Mouse (Mus musculus) liver, adult 2 months (tissue): ENCODE results near the gene Sprr4. TPM values are rescaled to one million over a fixed set of nuclear protein-coding genes. Genes with fewer than 3 reads are reported as not detected.

Experiments used
- DNase-seq: peaks from one replicate; pipeline ENCODE4 v3.0.0-alpha.2; 2011; ENCODE audit warnings: low read depth, low spot score; ENCODE audit errors: extremely low read depth
- H3K27ac ChIP-seq: fragments of 200-500 bp; replicated peaks from 2 replicates; pipeline ENCODE4 v1.5.1; 2012; ENCODE audit warnings: low read depth, mild to moderate bottlenecking, control low read depth, inconsistent platforms, low read length; ENCODE audit not compliant: insufficient read depth
- H3K27me3 ChIP-seq: fragments of 200-500 bp; 2 replicates; pipeline ENCODE4 v1.6.1; 2012; ENCODE audit warnings: mild to moderate bottlenecking, moderate library complexity, low read length, inconsistent platforms; ENCODE audit not compliant: control insufficient read depth, insufficient read depth
- H3K36me3 ChIP-seq: fragments of 200-500 bp; 2 replicates; pipeline ENCODE4 v1.6.1; 2012; ENCODE audit warnings: low read length, inconsistent platforms; ENCODE audit not compliant: control insufficient read depth, insufficient read depth
- H3K4me1 ChIP-seq: fragments of 200-500 bp; 2 replicates; pipeline ENCODE4 v1.6.1; 2011; ENCODE audit warnings: low read length; ENCODE audit not compliant: control insufficient read depth, insufficient read depth
- H3K4me3 ChIP-seq: fragments of 200-500 bp; 2 replicates; pipeline ENCODE4 v1.5.1; 2011; ENCODE audit warnings: low read depth, mild to moderate bottlenecking, control low read depth, low read length, moderate library complexity; ENCODE audit not compliant: insufficient read depth
- H3K79me2 ChIP-seq: fragments of 200-500 bp; 2 replicates; pipeline ENCODE4 v1.6.1; 2012; ENCODE audit warnings: inconsistent platforms, mild to moderate bottlenecking, low read length, moderate library complexity; ENCODE audit not compliant: control insufficient read depth, insufficient read depth
- H3K9ac ChIP-seq: fragments of 200-500 bp; 2 replicates; pipeline ENCODE4 v1.6.1; 2012; ENCODE audit warnings: low read depth, mild to moderate bottlenecking, control low read depth, inconsistent platforms, low read length
- CTCF ChIP-seq: fragments of 200-500 bp; IDR thresholded peaks from 2 replicates; pipeline ENCODE4 v1.5.1; 2011; ENCODE audit warnings: low read depth, low read length, control low read depth
- POLR2A ChIP-seq: fragments of 200-500 bp; IDR thresholded peaks from 2 replicates; pipeline ENCODE4 v1.6.1; 2011; ENCODE audit warnings: low read length, control low read depth; ENCODE audit not compliant: insufficient read depth; ENCODE audit errors: extremely low read depth
- WGBS: fragments of 180-500 bp; shearing (Covaris S2); methylation state at CpG from one replicate; pipeline ENCODE4 v1.1.7; 2018; 5-methylcytosine and 5-hydroxymethylcytosine counted together
- polyA plus RNA-seq: library from polyadenylated mRNA; depleted of rRNA; stranded (reverse); fragments of >200 nt; gene quantifications from 2 replicates; pipeline ENCODE4 v1.2.3, GENCODE M21; 2012; rRNA removed
- total RNA-seq: library from RNA; depleted of rRNA; stranded (reverse); fragments of >200 nt; gene quantifications from 2 replicates; pipeline ENCODE4 v1.2.3, GENCODE M21; 2014; rRNA removed

The Sprr4 gene
- total and polyA plus RNA-seq, 2 experiments = not detected

- Histone ChIP-seq H3K9ac (no peak within 1 kb of the TSS), H3K27me3 (no peaks in the 10 kb centered on the region), H3K4me1 (no peaks in the 10 kb centered on the region), H3K36me3 (no peaks in the 10 kb centered on the region), H3K4me3 (no peak within 1 kb of the TSS), H3K27ac (no peak within 1 kb of the TSS), H3K79me2 (no peaks in the 10 kb centered on the region)
- TF ChIP-seq CTCF = no peak
- no peak for TF ChIP-seq POLR2A
- 64% methylated on average over 2 of the region's 2 CpGs for WGBS
- no peak for DNase-seq
Observed at GRCm38 (mm10) chr3:92458620-92459019, 41.7 kb downstream of the Sprr4 start, which contains the start of gene Sprr3. Gene Sprr3, minus strand, starts transcription at chr3:92458720.

DNA sequence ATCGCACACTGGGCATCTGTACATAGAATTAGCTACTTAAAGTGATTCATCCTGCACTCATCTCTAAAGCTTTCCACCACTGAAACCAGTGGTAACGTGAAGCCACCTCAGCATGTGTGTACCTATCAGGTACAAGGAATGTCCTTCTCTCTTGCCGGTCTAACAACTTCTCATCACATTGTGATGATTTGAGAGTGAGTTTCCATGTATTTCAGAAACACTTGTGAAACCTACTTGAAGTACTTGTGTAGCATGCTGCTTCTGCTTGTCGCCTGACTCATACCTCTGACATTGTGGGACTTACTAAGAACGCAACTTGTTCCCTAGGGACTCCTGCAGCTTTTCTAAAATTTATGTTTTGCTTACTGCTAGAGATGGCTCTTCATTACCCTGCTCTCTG lies 45.1 kb downstream of the Sprr4 start:
- no peak overlapping the region for H3K9ac ChIP-seq
- H3K4me3 ChIP-seq = no peak overlapping the region
- DNase-seq = no peak
- H3K79me2 ChIP-seq = no peaks in the 10 kb centered on the region
- no peak overlapping the region for H3K27ac ChIP-seq
- no peaks in the 10 kb centered on the region for H3K4me1 ChIP-seq
- H3K27me3 ChIP-seq = no peaks in the 10 kb centered on the region
- WGBS = 85% methylated on average over 5 of the region's 5 CpGs
- no peaks in the 10 kb centered on the region for H3K36me3 ChIP-seq
- TF ChIP-seq POLR2A = no peak
- no peak for TF ChIP-seq CTCF

Other genes with a start within 250 kb of the Sprr4 start
- not detected in 2 replicates for gene Sprr2a3, start 215.1 kb downstream of the Sprr4 start, total RNA-seq
- gene Sprr2a3, start 215.1 kb downstream of the Sprr4 start, polyA plus RNA-seq = 0.39 TPM in 1 of 2 replicates, not detected in the other
- gene Sprr2b, start 183.9 kb downstream of the Sprr4 start, total RNA-seq = not detected in 2 replicates
- not detected in 2 replicates for gene Sprr2b, start 183.9 kb downstream of the Sprr4 start, polyA plus RNA-seq
- not detected in 2 replicates for gene Sprr2d, start 161.4 kb downstream of the Sprr4 start, total RNA-seq
- gene Sprr2d, start 161.4 kb downstream of the Sprr4 start, polyA plus RNA-seq = not detected in 2 replicates
- gene Sprr2e, start 148.3 kb downstream of the Sprr4 start, total RNA-seq = not detected in 2 replicates
- gene Sprr2e, start 148.3 kb downstream of the Sprr4 start, polyA plus RNA-seq = not detected in 2 replicates
- gene Sprr2f, start 135.3 kb downstream of the Sprr4 start, total RNA-seq = not detected in 2 replicates
- not detected in 2 replicates for gene Sprr2f, start 135.3 kb downstream of the Sprr4 start, polyA plus RNA-seq
- not detected in 2 replicates for gene Sprr2h, start 114.8 kb downstream of the Sprr4 start, total RNA-seq
- gene Sprr2h, start 114.8 kb downstream of the Sprr4 start, polyA plus RNA-seq = not detected in 2 replicates
- not detected in 2 replicates for gene Sprr2i, start 92.5 kb downstream of the Sprr4 start, total RNA-seq
- gene Sprr2i, start 92.5 kb downstream of the Sprr4 start, polyA plus RNA-seq = not detected in 2 replicates
- not detected in 2 replicates for gene Sprr2j-ps, start 82.4 kb downstream of the Sprr4 start, total RNA-seq
- gene Sprr2j-ps, start 82.4 kb downstream of the Sprr4 start, polyA plus RNA-seq = not detected in 2 replicates
- gene Gm9774, start 71.1 kb downstream of the Sprr4 start, total RNA-seq = 1.6 and 1.7 TPM in 2 replicates
- gene Gm9774, start 71.1 kb downstream of the Sprr4 start, polyA plus RNA-seq = 4.2 and 5.0 TPM in 2 replicates
- gene Sprr2k, start 67.9 kb downstream of the Sprr4 start, total RNA-seq = not detected in 2 replicates
- gene Sprr2k, start 67.9 kb downstream of the Sprr4 start, polyA plus RNA-seq = not detected in 2 replicates
- gene Sprr1b, start 61.7 kb downstream of the Sprr4 start, total RNA-seq = not detected in 2 replicates
- not detected in 2 replicates for gene Sprr1b, start 61.7 kb downstream of the Sprr4 start, polyA plus RNA-seq
- not detected in 2 replicates for gene Sprr3, start 41.8 kb downstream of the Sprr4 start, total RNA-seq
- not detected in 2 replicates for gene Sprr3, start 41.8 kb downstream of the Sprr4 start, polyA plus RNA-seq
- gene Sprr1a, start 14.6 kb downstream of the Sprr4 start, total RNA-seq = not detected in 2 replicates
- not detected in 2 replicates for gene Sprr1a, start 14.6 kb downstream of the Sprr4 start, polyA plus RNA-seq
- not detected in 2 replicates for gene 2310046K23Rik, start 34.0 kb upstream of the Sprr4 start, total RNA-seq
- not detected in 2 replicates for gene 2310046K23Rik, start 34.0 kb upstream of the Sprr4 start, polyA plus RNA-seq
- not detected in 2 replicates for gene Ivl, start 73.2 kb upstream of the Sprr4 start, total RNA-seq
- gene Ivl, start 73.2 kb upstream of the Sprr4 start, polyA plus RNA-seq = not detected in 2 replicates
- not detected in 2 replicates for gene Smcp, start 88.5 kb upstream of the Sprr4 start, total RNA-seq
- 0.17 TPM in 1 of 2 replicates, not detected in the other for gene Smcp, start 88.5 kb upstream of the Sprr4 start, polyA plus RNA-seq
- gene 2210017I01Rik, start 107.0 kb upstream of the Sprr4 start, total RNA-seq = not detected in 2 replicates
- not detected in 2 replicates for gene 2210017I01Rik, start 107.0 kb upstream of the Sprr4 start, polyA plus RNA-seq
- not detected in 2 replicates for gene Lce6a, start 121.2 kb upstream of the Sprr4 start, total RNA-seq
- not detected in 2 replicates for gene Lce6a, start 121.2 kb upstream of the Sprr4 start, polyA plus RNA-seq
- not detected in 2 replicates for gene Lce1a1, start 147.8 kb upstream of the Sprr4 start, total RNA-seq
- gene Lce1a1, start 147.8 kb upstream of the Sprr4 start, polyA plus RNA-seq = not detected in 2 replicates
- not detected in 2 replicates for gene Lce1b, start 156.4 kb upstream of the Sprr4 start, total RNA-seq
- not detected in 2 replicates for gene Lce1b, start 156.4 kb upstream of the Sprr4 start, polyA plus RNA-seq
- gene Lce1a2, start 169.8 kb upstream of the Sprr4 start, total RNA-seq = not detected in 2 replicates
- gene Lce1a2, start 169.8 kb upstream of the Sprr4 start, polyA plus RNA-seq = not detected in 2 replicates
- not detected in 2 replicates for gene Lce1c, start 178.8 kb upstream of the Sprr4 start, total RNA-seq
- not detected in 2 replicates for gene Lce1c, start 178.8 kb upstream of the Sprr4 start, polyA plus RNA-seq
- not detected in 2 replicates for gene Lce1d, start 186.7 kb upstream of the Sprr4 start, total RNA-seq
- not detected in 2 replicates for gene Lce1d, start 186.7 kb upstream of the Sprr4 start, polyA plus RNA-seq
- gene Lce1e, start 208.6 kb upstream of the Sprr4 start, total RNA-seq = not detected in 2 replicates
- not detected in 2 replicates for gene Lce1e, start 208.6 kb upstream of the Sprr4 start, polyA plus RNA-seq
- gene Lce1f, start 219.9 kb upstream of the Sprr4 start, total RNA-seq = not detected in 2 replicates
- not detected in 2 replicates for gene Lce1f, start 219.9 kb upstream of the Sprr4 start, polyA plus RNA-seq
- gene Gm38119, start 238.6 kb upstream of the Sprr4 start, total RNA-seq = not detected in 2 replicates
- not detected in 2 replicates for gene Gm38119, start 238.6 kb upstream of the Sprr4 start, polyA plus RNA-seq